8 mouse cellular contexts compared by ENCODE assay signal in genomic region chr6:128839921-128840320, GRCm38 (mm10). TPM values are rescaled to one million over a fixed set of nuclear protein-coding genes. Genes with fewer than 3 reads are reported as not detected.
DNase-seq lines count a peak whose midpoint lies in the region; ATAC-seq lines count a peak whose summit lies in the region.

No protein-coding gene starts in this region.

- ATAC-seq in hindbrain, embryonic 12.5 days (ENCODE audit: low FRiP score) = no peak
- no peak for ATAC-seq in inflammation-experienced regulatory T-cells, adult 6 months

- H3K27me3 ChIP-seq in hindbrain, embryonic 12.5 days = no peaks in the 10 kb centered on the region
- H3K27me3 ChIP-seq in midbrain, embryonic 10.5 days (ENCODE audit: low read depth, poor library complexity, severe bottlenecking) = 0 out of 2 replicates have a peak, but pooled peaks cover 5% of the 10 kb centered on the region

- no peaks in the 10 kb centered on the region for H3K36me3 ChIP-seq in hindbrain, embryonic 12.5 days
- H3K36me3 ChIP-seq in midbrain, embryonic 10.5 days = no peaks in the 10 kb centered on the region

- no peaks in the 10 kb centered on the region for H3K9me3 ChIP-seq in hindbrain, embryonic 12.5 days (replicated peaks)
- no peaks in the 10 kb centered on the region for H3K9me3 ChIP-seq in midbrain, embryonic 10.5 days (replicated peaks)

- peak; percentile 92 for DNase-seq in heart, adult 11 months
- no peak for DNase-seq in heart, postnatal 10 days
- peak; percentile 48 for DNase-seq in ES-CJ7 (ENCODE audit: low read depth, low spot score)
- no peak for DNase-seq in midbrain, embryonic 10.5 days (ENCODE audit: low spot score)
- no peak for DNase-seq in left cerebral cortex, adult 18-20 months (ENCODE audit: low spot score in 2 of 2)
- DNase-seq in layer of hippocampus, adult 11-12 months (ENCODE audit: low spot score) = no peak

- intact Hi-C loops in heart, postnatal 10 days (cut with DNase I) = loop anchor here (2.0 kb wide), 1 partner anchor 37 kb away; no protein-coding TSS in a partner anchor

- 57% methylated on average over 7 of the region's 7 CpGs for whole genome bisulfite sequencing in hindbrain, embryonic 12.5 days
- whole genome bisulfite sequencing in midbrain, embryonic 10.5 days = 67% methylated on average over 7 of the region's 7 CpGs

- no peak overlapping the region for H3K9ac ChIP-seq in hindbrain, embryonic 12.5 days

- H3K4me2 ChIP-seq in hindbrain, embryonic 12.5 days (replicated peaks) = peak overlapping the region; percentile 55

- peak overlapping the region; percentile 72 for H3K4me3 ChIP-seq in hindbrain, embryonic 12.5 days
- peak overlapping the region; percentile 74 for H3K4me3 ChIP-seq in midbrain, embryonic 10.5 days

- peaks cover 23% of the 10 kb centered on the region for H3K4me1 ChIP-seq in hindbrain, embryonic 12.5 days
- H3K4me1 ChIP-seq in midbrain, embryonic 10.5 days = peaks cover 40% of the 10 kb centered on the region

- peak overlapping the region; percentile 58; the same call in 1 of the 2 replicates for H3K27ac ChIP-seq in hindbrain, embryonic 12.5 days
- peak overlapping the region; percentile 87; the same call in 1 of the 2 replicates for H3K27ac ChIP-seq in midbrain, embryonic 10.5 days (replicated peaks)

RNA-seq across cellular contexts. Expression of gene Klrb1b, which starts 13.8 kb away (rescaled TPM):
- not detected for total RNA-seq in heart, postnatal 10 days (2021)
- 0.25 TPM in 1 of 2 replicates, not detected in the other for polyA plus RNA-seq in hindbrain, embryonic 12.5 days (2016; fragmentation: Nextera tagmentation; extraction: Ambion mirVana)
- not detected in 2 replicates for polyA plus RNA-seq in midbrain, embryonic 10.5 days (2016; fragmentation: Nextera tagmentation; extraction: Ambion mirVana)
- polyA plus RNA-seq in inflammation-experienced regulatory T-cells, adult 6 months (2017; shearing (Covaris generic)) = under 1 TPM in 1 of 3 experiments, not detected in 2; 0.79 TPM
- not detected for total RNA-seq in left cerebral cortex, adult 18-20 months (2021)

RNA-seq across cellular contexts. Expression of gene Gm44511, which starts 13.8 kb away (rescaled TPM):
- total RNA-seq in heart, postnatal 10 days (2021) = not detected
- not detected in 2 replicates for polyA plus RNA-seq in hindbrain, embryonic 12.5 days (2016; fragmentation: Nextera tagmentation; extraction: Ambion mirVana)
- polyA plus RNA-seq in midbrain, embryonic 10.5 days (2016; fragmentation: Nextera tagmentation; extraction: Ambion mirVana) = not detected in 2 replicates
- polyA plus RNA-seq in inflammation-experienced regulatory T-cells, adult 6 months (2017; shearing (Covaris generic)) = not detected
- total RNA-seq in left cerebral cortex, adult 18-20 months (2021) = not detected

RNA-seq across cellular contexts. Expression of gene Clec2i, which starts 47.5 kb away (rescaled TPM):
- under 1 TPM in 1 of 2 experiments, not detected in 1; 0.10 TPM for total RNA-seq in heart, postnatal 10 days (2021)
- polyA plus RNA-seq in hindbrain, embryonic 12.5 days (2016; fragmentation: Nextera tagmentation; extraction: Ambion mirVana) = not detected in 2 replicates
- 0.16 TPM in 1 of 2 replicates, not detected in the other for polyA plus RNA-seq in midbrain, embryonic 10.5 days (2016; fragmentation: Nextera tagmentation; extraction: Ambion mirVana)
- 10 to 100 TPM; 70.5 to 91.7 (median 73.9) TPM for polyA plus RNA-seq in inflammation-experienced regulatory T-cells, adult 6 months (2017; shearing (Covaris generic))
- total RNA-seq in left cerebral cortex, adult 18-20 months (2021) = not detected

RNA-seq across cellular contexts. Expression of gene Klrb1c, which starts 50.9 kb away (rescaled TPM):
- total RNA-seq in heart, postnatal 10 days (2021) = not detected
- not detected in 2 replicates for polyA plus RNA-seq in hindbrain, embryonic 12.5 days (2016; fragmentation: Nextera tagmentation; extraction: Ambion mirVana)
- polyA plus RNA-seq in midbrain, embryonic 10.5 days (2016; fragmentation: Nextera tagmentation; extraction: Ambion mirVana) = not detected in 2 replicates
- under 1 TPM; 0.33 to 0.67 (median 0.34) TPM for polyA plus RNA-seq in inflammation-experienced regulatory T-cells, adult 6 months (2017; shearing (Covaris generic))
- total RNA-seq in left cerebral cortex, adult 18-20 months (2021) = not detected

RNA-seq across cellular contexts. Expression of gene BC035044, which starts 51.0 kb away (rescaled TPM):
- total RNA-seq in heart, postnatal 10 days (2021) = under 1 TPM; 0.42 to 0.65 TPM
- 0.35 and 0.57 TPM in 2 replicates for polyA plus RNA-seq in hindbrain, embryonic 12.5 days (2016; fragmentation: Nextera tagmentation; extraction: Ambion mirVana)
- 1.3 and 1.4 TPM in 2 replicates for polyA plus RNA-seq in midbrain, embryonic 10.5 days (2016; fragmentation: Nextera tagmentation; extraction: Ambion mirVana)
- polyA plus RNA-seq in inflammation-experienced regulatory T-cells, adult 6 months (2017; shearing (Covaris generic)) = 1 to 10 TPM; 4.6 to 6.7 (median 5.6) TPM
- 1 to 10 TPM; 1.1 to 1.9 TPM for total RNA-seq in left cerebral cortex, adult 18-20 months (2021)

Comparison
In these comparisons a context has a peak if more than half of its experiments do, and no peak if none do; other contexts are left out.
1. DNase-seq: peak in heart, adult 11 months (single experiment) and ES-CJ7 (single experiment); none in heart, postnatal 10 days (0 of 2), midbrain, embryonic 10.5 days (single experiment), left cerebral cortex, adult 18-20 months (0 of 2) and layer of hippocampus, adult 11-12 months (single experiment).
2. RNA of gene Clec2i, which starts 47.5 kb away (polyA plus RNA-seq): 70.5 to 91.7 TPM in inflammation-experienced regulatory T-cells, adult 6 months; not detected in hindbrain, embryonic 12.5 days and 0.16 TPM in midbrain, embryonic 10.5 days; every median in the first group is over 10 times any median in the second.